Mouse (Mus musculus): ENCODE data around the gene Prune2. TPM values are rescaled to one million over a fixed set of nuclear protein-coding genes. Genes with fewer than 3 reads are reported as not detected.

Gene Prune2
- polyA plus RNA-seq, 1 experiment from 2014 or later = 1.1 TPM

- no peaks in the 10 kb centered on the region for H3K27me3 ChIP-seq (ENCODE audit: control insufficient read depth, insufficient read depth, low read depth, low read length)
- 51% methylated on average over 4 of the region's 4 CpGs for WGBS
- H3K36me3 ChIP-seq (ENCODE audit: control insufficient read depth, insufficient read depth, low read length) = no peaks in the 10 kb centered on the region
- no peak overlapping the region for H3K4me2 ChIP-seq (ENCODE audit: low read depth, low read length)
- no peak overlapping the region for H3K27ac ChIP-seq (ENCODE audit: low read length)
- no peak for ATAC-seq (ENCODE audit: low read depth)
- no peaks in the 10 kb centered on the region for H3K9me3 ChIP-seq (ENCODE audit: control insufficient read depth, low read length)
- H3K4me3 ChIP-seq (ENCODE audit: low read length) = no peak overlapping the region
- no peaks in the 10 kb centered on the region for H3K4me1 ChIP-seq (replicated peaks; ENCODE audit: control insufficient read depth, insufficient read depth, low read length)
- H3K9ac ChIP-seq (ENCODE audit: low read length) = no peak overlapping the region
Observed at GRCm38 (mm10) chr19:17180506-17180905, 224.6 kb downstream of the Prune2 start.

GRCm38 (mm10) chr19:17194730-17195129 lies 238.8 kb downstream of the Prune2 start:
- Histone ChIP-seq H3K9me3 (ENCODE audit: control insufficient read depth, low read length) (no peaks in the 10 kb centered on the region), H3K4me3 (ENCODE audit: low read length) (no peak overlapping the region), H3K9ac (ENCODE audit: low read length) (no peak overlapping the region), H3K27ac (ENCODE audit: low read length) (no peak overlapping the region), H3K27me3 (ENCODE audit: control insufficient read depth, insufficient read depth, low read depth, low read length) (no peaks in the 10 kb centered on the region), H3K4me2 (ENCODE audit: low read depth, low read length) (no peak overlapping the region), H3K4me1 (replicated peaks; ENCODE audit: control insufficient read depth, insufficient read depth, low read length) (no peaks in the 10 kb centered on the region), H3K36me3 (ENCODE audit: control insufficient read depth, insufficient read depth, low read length) (no peaks in the 10 kb centered on the region)
- no peak for ATAC-seq (ENCODE audit: low read depth)
- 79% methylated on average over 5 of the region's 5 CpGs for WGBS

- ATAC-seq (ENCODE audit: low read depth) = no peak
- H3K4me3 ChIP-seq (ENCODE audit: low read length) = no peak overlapping the region
Observed at GRCm38 (mm10) chr19:17199059-17199458, 243.1 kb downstream of the Prune2 start.

GRCm38 (mm10) chr19:17207141-17207540 lies 251.2 kb downstream of the Prune2 start:
- no peak overlapping the region for H3K4me2 ChIP-seq (ENCODE audit: low read depth, low read length)
- H3K27ac ChIP-seq (ENCODE audit: low read length) = no peak overlapping the region
- no peaks in the 10 kb centered on the region for H3K4me1 ChIP-seq (replicated peaks; ENCODE audit: control insufficient read depth, insufficient read depth, low read length)
- 82% methylated on average over 7 of the region's 7 CpGs for WGBS
- no peaks in the 10 kb centered on the region for H3K27me3 ChIP-seq (ENCODE audit: control insufficient read depth, insufficient read depth, low read depth, low read length)
- no peaks in the 10 kb centered on the region for H3K36me3 ChIP-seq (ENCODE audit: control insufficient read depth, insufficient read depth, low read length)
- H3K9ac ChIP-seq (ENCODE audit: low read length) = no peak overlapping the region
- no peak overlapping the region for H3K4me3 ChIP-seq (ENCODE audit: low read length)
- no peaks in the 10 kb centered on the region for H3K9me3 ChIP-seq (ENCODE audit: control insufficient read depth, low read length)
- ATAC-seq (ENCODE audit: low read depth) = no peak

More at GRCm38 (mm10) chr19:17199059-17199458, 243.1 kb downstream of the Prune2 start:
- Histone ChIP-seq H3K36me3 (ENCODE audit: control insufficient read depth, insufficient read depth, low read length) (no peaks in the 10 kb centered on the region), H3K9ac (ENCODE audit: low read length) (no peak overlapping the region), H3K4me2 (ENCODE audit: low read depth, low read length) (no peak overlapping the region), H3K4me1 (replicated peaks; ENCODE audit: control insufficient read depth, insufficient read depth, low read length) (no peaks in the 10 kb centered on the region), H3K27me3 (ENCODE audit: control insufficient read depth, insufficient read depth, low read depth, low read length) (no peaks in the 10 kb centered on the region), H3K9me3 (ENCODE audit: control insufficient read depth, low read length) (no peaks in the 10 kb centered on the region), H3K27ac (ENCODE audit: low read length) (no peak overlapping the region)
- 28% methylated on average over 8 of the region's 8 CpGs for WGBS

- H3K9me3 ChIP-seq (ENCODE audit: control insufficient read depth, low read length) = no peaks in the 10 kb centered on the region
- H3K36me3 ChIP-seq (ENCODE audit: control insufficient read depth, insufficient read depth, low read length) = no peaks in the 10 kb centered on the region
- no peak overlapping the region for H3K27ac ChIP-seq (ENCODE audit: low read length)
- H3K9ac ChIP-seq (ENCODE audit: low read length) = no peak overlapping the region
- H3K27me3 ChIP-seq (ENCODE audit: control insufficient read depth, insufficient read depth, low read depth, low read length) = no peaks in the 10 kb centered on the region
- H3K4me3 ChIP-seq (ENCODE audit: low read length) = no peak overlapping the region
- ATAC-seq (ENCODE audit: low read depth) = no peak
- no peak overlapping the region for H3K4me2 ChIP-seq (ENCODE audit: low read depth, low read length)
- 70% methylated on average over 3 of the region's 3 CpGs for WGBS
- H3K4me1 ChIP-seq (replicated peaks; ENCODE audit: control insufficient read depth, insufficient read depth, low read length) = no peaks in the 10 kb centered on the region
Observed at GRCm38 (mm10) chr19:17210541-17210940, 254.6 kb downstream of the Prune2 start.

- ATAC-seq (ENCODE audit: low read depth) = no peak
- H3K9me3 ChIP-seq (ENCODE audit: control insufficient read depth, low read length) = no peaks in the 10 kb centered on the region
- H3K9ac ChIP-seq (ENCODE audit: low read length) = no peak overlapping the region
- no peak overlapping the region for H3K4me3 ChIP-seq (ENCODE audit: low read length)
- H3K27me3 ChIP-seq (ENCODE audit: control insufficient read depth, insufficient read depth, low read depth, low read length) = no peaks in the 10 kb centered on the region
- no peaks in the 10 kb centered on the region for H3K36me3 ChIP-seq (ENCODE audit: control insufficient read depth, insufficient read depth, low read length)
- no peak overlapping the region for H3K27ac ChIP-seq (ENCODE audit: low read length)
- no peaks in the 10 kb centered on the region for H3K4me1 ChIP-seq (replicated peaks; ENCODE audit: control insufficient read depth, insufficient read depth, low read length)
- WGBS = 66% methylated on average over 13 of the region's 13 CpGs
- H3K4me2 ChIP-seq (ENCODE audit: low read depth, low read length) = no peak overlapping the region
Observed at GRCm38 (mm10) chr19:17214896-17215520, 259.1 kb downstream of the Prune2 start.

GRCm38 (mm10) chr19:17218195-17218594 lies 262.3 kb downstream of the Prune2 start:
- WGBS = 81% methylated on average over 3 of the region's 3 CpGs
- H3K4me2 ChIP-seq (ENCODE audit: low read depth, low read length) = no peak overlapping the region
- no peaks in the 10 kb centered on the region for H3K36me3 ChIP-seq (ENCODE audit: control insufficient read depth, insufficient read depth, low read length)
- no peak for ATAC-seq (ENCODE audit: low read depth)
- H3K27ac ChIP-seq (ENCODE audit: low read length) = no peak overlapping the region
- H3K4me1 ChIP-seq (replicated peaks; ENCODE audit: control insufficient read depth, insufficient read depth, low read length) = no peaks in the 10 kb centered on the region
- no peaks in the 10 kb centered on the region for H3K27me3 ChIP-seq (ENCODE audit: control insufficient read depth, insufficient read depth, low read depth, low read length)
- H3K9ac ChIP-seq (ENCODE audit: low read length) = no peak overlapping the region
- no peaks in the 10 kb centered on the region for H3K9me3 ChIP-seq (ENCODE audit: control insufficient read depth, low read length)
- no peak overlapping the region for H3K4me3 ChIP-seq (ENCODE audit: low read length)

GRCm38 (mm10) chr19:17223801-17224200 lies 267.9 kb downstream of the Prune2 start:
- WGBS = 72% methylated on average over 4 of the region's 4 CpGs
- Histone ChIP-seq H3K9me3 (ENCODE audit: control insufficient read depth, low read length) (no peaks in the 10 kb centered on the region; the same call in 1 of the 2 replicates), H3K9ac (ENCODE audit: low read length) (no peak overlapping the region), H3K4me1 (replicated peaks; ENCODE audit: control insufficient read depth, insufficient read depth, low read length) (no peaks in the 10 kb centered on the region), H3K36me3 (ENCODE audit: control insufficient read depth, insufficient read depth, low read length) (no peaks in the 10 kb centered on the region), H3K4me3 (ENCODE audit: low read length) (no peak overlapping the region), H3K27ac (ENCODE audit: low read length) (no peak overlapping the region), H3K4me2 (ENCODE audit: low read depth, low read length) (no peak overlapping the region), H3K27me3 (ENCODE audit: control insufficient read depth, insufficient read depth, low read depth, low read length) (no peaks in the 10 kb centered on the region)
- ATAC-seq (ENCODE audit: low read depth) = no peak

GRCm38 (mm10) chr19:17225570-17226083 lies 269.7 kb downstream of the Prune2 start:
- Histone ChIP-seq H3K4me2 (ENCODE audit: low read depth, low read length) (no peak overlapping the region), H3K27ac (ENCODE audit: low read length) (no peak overlapping the region), H3K36me3 (ENCODE audit: control insufficient read depth, insufficient read depth, low read length) (no peaks in the 10 kb centered on the region), H3K4me3 (ENCODE audit: low read length) (no peak overlapping the region), H3K4me1 (replicated peaks; ENCODE audit: control insufficient read depth, insufficient read depth, low read length) (no peaks in the 10 kb centered on the region), H3K27me3 (ENCODE audit: control insufficient read depth, insufficient read depth, low read depth, low read length) (no peaks in the 10 kb centered on the region), H3K9me3 (ENCODE audit: control insufficient read depth, low read length) (no peaks in the 10 kb centered on the region; the same call in 1 of the 2 replicates), H3K9ac (ENCODE audit: low read length) (no peak overlapping the region)
- 56% methylated on average over 5 of the region's 5 CpGs for WGBS
- no peak for ATAC-seq (ENCODE audit: low read depth)

All from lung, embryonic 16.5 days (tissue).